Mouse (Mus musculus) frontal cortex, postnatal 10 days (tissue): ENCODE data around the gene Man1c1.

Source experiments
- DNase-seq, 2 experiments: peaks; one replicate each; pipeline ENCODE4 v3.0.0; 2022; ENCODE audit warnings: low spot score in 2 of 2, mixed read lengths in 1 of 2

Gene Man1c1

GRCm38 (mm10) chr4:134548169-134548938 lies 155.7 kb downstream of the Man1c1 start:
- no peak for DNase-seq

- no peak for DNase-seq
Observed at GRCm38 (mm10) chr4:134546814-134547705, 157.0 kb downstream of the Man1c1 start.

GRCm38 (mm10) chr4:134543261-134543660 lies 160.8 kb downstream of the Man1c1 start:
- peak; percentile 77 to 90 for DNase-seq

GRCm38 (mm10) chr4:134542726-134543125 lies 161.4 kb downstream of the Man1c1 start:
- DNase-seq = no peak

- DNase-seq = no peak
Observed at GRCm38 (mm10) chr4:134538997-134539580, 165.0 kb downstream of the Man1c1 start.

GRCm38 (mm10) chr4:134535787-134536151 lies 168.3 kb downstream of the Man1c1 start:
- no peak for DNase-seq

GRCm38 (mm10) chr4:134534932-134535786 lies 168.9 kb downstream of the Man1c1 start, which contains the start of gene Mtfr1l:
Gene Mtfr1l (minus strand): TSS chr4:134535387.
- DNase-seq = peak; percentile 96 to 97

GRCm38 (mm10) chr4:134534124-134534886 lies 169.8 kb downstream of the Man1c1 start:
- peak in 1 of 2 experiments; percentile 67 for DNase-seq

- no peak for DNase-seq
Observed at GRCm38 (mm10) chr4:134533421-134533820, 170.7 kb downstream of the Man1c1 start.

- no peak for DNase-seq
Observed at GRCm38 (mm10) chr4:134532928-134533327, 171.2 kb downstream of the Man1c1 start.

- no peak for DNase-seq
Observed at GRCm38 (mm10) chr4:134526220-134526619, 177.9 kb downstream of the Man1c1 start.

- no peak for DNase-seq
Observed at GRCm38 (mm10) chr4:134525806-134526205, 178.3 kb downstream of the Man1c1 start.

GRCm38 (mm10) chr4:134523447-134523846 lies 180.6 kb downstream of the Man1c1 start:
- DNase-seq = no peak

- DNase-seq = no peak
Observed at GRCm38 (mm10) chr4:134519281-134519680, 184.8 kb downstream of the Man1c1 start.

- DNase-seq = no peak
Observed at GRCm38 (mm10) chr4:134518541-134518940, 185.5 kb downstream of the Man1c1 start.

- no peak for DNase-seq
Observed at GRCm38 (mm10) chr4:134517719-134518118, 186.4 kb downstream of the Man1c1 start.

GRCm38 (mm10) chr4:134516981-134517380 lies 187.1 kb downstream of the Man1c1 start:
- DNase-seq = no peak

- no peak for DNase-seq
Observed at GRCm38 (mm10) chr4:134515614-134516013, 188.5 kb downstream of the Man1c1 start.

GRCm38 (mm10) chr4:134514309-134514930 lies 189.7 kb downstream of the Man1c1 start:
- no peak for DNase-seq

- peak in 1 of 2 experiments; percentile 58 for DNase-seq
Observed at GRCm38 (mm10) chr4:134512798-134513197, 191.3 kb downstream of the Man1c1 start.
